8 mouse cellular contexts compared by ENCODE assay signal in the genomic region with DNA sequence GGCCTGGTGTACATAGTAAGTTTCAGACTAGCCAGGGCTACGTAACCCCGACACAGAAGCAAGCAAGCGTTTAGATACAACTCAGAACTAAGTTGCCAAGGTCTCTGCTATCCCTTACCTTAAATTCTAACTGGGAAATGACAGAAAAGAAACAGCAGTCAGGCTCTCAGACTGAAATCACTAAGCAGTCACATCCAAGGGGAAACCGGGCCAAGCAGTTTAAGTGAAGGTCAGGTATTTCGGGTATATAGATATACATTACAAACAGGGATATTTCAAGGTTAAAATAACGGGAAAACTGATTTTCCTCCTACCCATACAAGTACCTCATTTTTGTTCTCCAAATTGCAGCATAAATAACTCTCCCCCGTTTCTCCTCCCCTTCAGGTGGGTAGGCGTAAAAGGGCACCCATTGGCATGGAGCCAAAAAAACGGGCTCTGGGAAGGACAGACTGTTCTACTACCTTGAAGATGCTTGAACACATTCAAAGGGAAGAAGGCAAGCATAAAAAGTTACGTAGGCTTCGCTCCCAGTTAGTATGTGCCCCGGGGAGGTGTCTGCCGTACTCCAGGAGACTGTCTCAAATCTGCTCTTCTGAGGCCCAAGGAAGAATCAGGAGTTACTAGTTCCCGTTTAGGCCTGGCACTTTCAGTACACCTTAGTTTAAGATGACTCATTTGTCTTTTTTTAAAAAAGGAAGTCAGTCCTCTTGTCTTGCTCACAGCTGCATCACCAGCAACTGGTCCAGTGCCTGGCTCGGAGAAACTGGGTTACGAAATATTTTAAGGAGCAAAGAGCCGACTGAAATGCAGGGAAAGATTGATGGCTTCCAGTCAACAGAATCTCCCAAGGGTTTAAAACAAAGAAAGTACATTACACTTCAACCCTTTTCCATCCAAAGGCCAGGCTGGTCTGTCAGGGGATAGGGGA. TPM values are rescaled to one million over a fixed set of nuclear protein-coding genes. Genes with fewer than 3 reads are reported as not detected.
DNase-seq lines count a peak whose midpoint lies in the region; ATAC-seq lines count a peak whose summit lies in the region.

No protein-coding gene starts in this region.

- peak overlapping the region; percentile 86 for H3K4me3 ChIP-seq in intestine, embryonic 15.5 days (replicated peaks)
- H3K4me3 ChIP-seq in limb, embryonic 11.5 days (ENCODE audit: low read depth, low read length), result peak overlapping the region; percentile 85
- H3K4me3 ChIP-seq in midbrain, embryonic 14.5 days (replicated peaks; ENCODE audit: low read depth, low read length), result peak overlapping the region; percentile 97
- peak overlapping the region; percentile 81 for H3K4me3 ChIP-seq in stomach, embryonic 14.5 days (ENCODE audit: low read depth, low read length)

- no peaks in the 10 kb centered on the region for H3K36me3 ChIP-seq in intestine, embryonic 15.5 days
- H3K36me3 ChIP-seq in limb, embryonic 11.5 days (ENCODE audit: control insufficient read depth, insufficient read depth, low read length), result no peaks in the 10 kb centered on the region
- H3K36me3 ChIP-seq in midbrain, embryonic 14.5 days (ENCODE audit: control insufficient read depth, insufficient read depth, low read length), result no peaks in the 10 kb centered on the region; the same call in 1 of the 2 replicates
- H3K36me3 ChIP-seq in stomach, embryonic 14.5 days (ENCODE audit: control insufficient read depth, insufficient read depth, low read length), result no peaks in the 10 kb centered on the region

- peaks cover 18% of the 10 kb centered on the region for H3K4me1 ChIP-seq in intestine, embryonic 15.5 days (replicated peaks)
- 0 out of 2 replicates have a peak, but pooled peaks cover 3% of the 10 kb centered on the region for H3K4me1 ChIP-seq in limb, embryonic 11.5 days (ENCODE audit: control insufficient read depth, insufficient read depth, low read length)
- peaks cover 12% of the 10 kb centered on the region for H3K4me1 ChIP-seq in midbrain, embryonic 14.5 days (ENCODE audit: control insufficient read depth, insufficient read depth, low read length)
- H3K4me1 ChIP-seq in stomach, embryonic 14.5 days (ENCODE audit: control insufficient read depth, insufficient read depth, low read length), result peaks cover 8% of the 10 kb centered on the region; the same call in 1 of the 2 replicates

- peak overlapping the region; percentile 66 for H3K27ac ChIP-seq in intestine, embryonic 15.5 days
- no peak overlapping the region for H3K27ac ChIP-seq in limb, embryonic 11.5 days (replicated peaks; ENCODE audit: low read depth, low read length)
- H3K27ac ChIP-seq in midbrain, embryonic 14.5 days (replicated peaks; ENCODE audit: low read depth, low read length), result peak overlapping the region; percentile 85; the same call in 1 of the 2 replicates
- no peak overlapping the region for H3K27ac ChIP-seq in stomach, embryonic 14.5 days (ENCODE audit: low read length)

- H3K27me3 ChIP-seq in intestine, embryonic 15.5 days (replicated peaks), result no peaks in the 10 kb centered on the region
- no peaks in the 10 kb centered on the region for H3K27me3 ChIP-seq in limb, embryonic 11.5 days (ENCODE audit: control insufficient read depth, insufficient read depth, low read length)
- no peaks in the 10 kb centered on the region for H3K27me3 ChIP-seq in midbrain, embryonic 14.5 days (ENCODE audit: control insufficient read depth, insufficient read depth, low read length)
- no peaks in the 10 kb centered on the region for H3K27me3 ChIP-seq in stomach, embryonic 14.5 days (ENCODE audit: control insufficient read depth, insufficient read depth, low read length)

- H3K9ac ChIP-seq in intestine, embryonic 15.5 days, result peak overlapping the region; percentile 77
- H3K9ac ChIP-seq in limb, embryonic 11.5 days (ENCODE audit: low read length), result peak overlapping the region; percentile 75; the same call in 1 of the 2 replicates
- H3K9ac ChIP-seq in midbrain, embryonic 14.5 days (replicated peaks; ENCODE audit: low read length), result peak overlapping the region; percentile 75
- H3K9ac ChIP-seq in stomach, embryonic 14.5 days (replicated peaks; ENCODE audit: low read depth, low read length), result no peak overlapping the region; the same call in 1 of the 2 replicates

- peak overlapping the region; percentile 88 for H3K4me2 ChIP-seq in intestine, embryonic 15.5 days (replicated peaks)
- H3K4me2 ChIP-seq in limb, embryonic 11.5 days (ENCODE audit: low read depth, severe bottlenecking), result peak overlapping the region; percentile 76
- H3K4me2 ChIP-seq in midbrain, embryonic 14.5 days (ENCODE audit: low read length), result peak overlapping the region; percentile 73
- H3K4me2 ChIP-seq in stomach, embryonic 14.5 days (replicated peaks; ENCODE audit: low read depth, low read length), result peak overlapping the region; percentile 69

- WGBS in intestine, embryonic 15.5 days, result 59% methylated on average over 17 of the region's 17 CpGs
- 78% methylated on average over 17 of the region's 17 CpGs for WGBS in limb, embryonic 11.5 days
- 75% methylated on average over 17 of the region's 17 CpGs for WGBS in midbrain, embryonic 14.5 days
- 62% methylated on average over 17 of the region's 17 CpGs for WGBS in stomach, embryonic 14.5 days

- ATAC-seq in granulocyte monocyte progenitor cell, adult 5-6 weeks (replicated peaks; ENCODE audit: poor library complexity, severe bottlenecking), result peak; percentile 72
- no peak for ATAC-seq in intestine, embryonic 15.5 days
- no peak for ATAC-seq in limb, embryonic 11.5 days (ENCODE audit: insufficient number of reproducible peaks, low FRiP score, low TSS enrichment, low read depth)
- ATAC-seq in midbrain, embryonic 14.5 days (ENCODE audit: low FRiP score, low TSS enrichment), result no peak
- no peak for ATAC-seq in stomach, embryonic 14.5 days (ENCODE audit: insufficient number of reproducible peaks, insufficient read depth, low FRiP score, low read depth)

- peak; percentile 17 for DNase-seq in ovary, adult 18-20 months (ENCODE audit: low spot score)
- no peak for DNase-seq in ovary, postnatal 10 days (ENCODE audit: low spot score)
- peak; percentile 54 to 55 for DNase-seq in cerebellum, postnatal 14 days
- DNase-seq in limb, embryonic 11.5 days (ENCODE audit: low spot score), result no peak
- DNase-seq in midbrain, embryonic 14.5 days, result peak; percentile 7

- no peaks in the 10 kb centered on the region for H3K9me3 ChIP-seq in intestine, embryonic 15.5 days
- no peaks in the 10 kb centered on the region for H3K9me3 ChIP-seq in limb, embryonic 11.5 days (ENCODE audit: control insufficient read depth, low read length)
- H3K9me3 ChIP-seq in midbrain, embryonic 14.5 days (ENCODE audit: control insufficient read depth, low read length), result no peaks in the 10 kb centered on the region
- H3K9me3 ChIP-seq in stomach, embryonic 14.5 days (ENCODE audit: control insufficient read depth, low read depth, low read length), result no peaks in the 10 kb centered on the region

RNA-seq across cellular contexts. Expression of gene Got2, which starts 1.4 kb away (rescaled TPM):
- 222 and 244 TPM in 2 replicates for total RNA-seq in granulocyte monocyte progenitor cell, adult 5-6 weeks (2014; fragmentation: Nextera tagmentation)
- 110 and 114 TPM in 2 replicates for total RNA-seq in granulocyte monocyte progenitor cell, adult 5-6 weeks (2017)
- polyA plus RNA-seq in intestine, embryonic 15.5 days (2015; fragmentation: Nextera tagmentation; extraction: Ambion mirVana), result 230 and 236 TPM in 2 replicates
- polyA plus RNA-seq in limb, embryonic 11.5 days (2014; fragmentation: Nextera tagmentation; extraction: Ambion mirVana), result 79.5 and 100 TPM in 2 replicates
- polyA plus RNA-seq in midbrain, embryonic 14.5 days (2014; fragmentation: Nextera tagmentation; extraction: Ambion mirVana), result 84.6 and 215 TPM in 2 replicates
- polyA plus RNA-seq in stomach, embryonic 14.5 days (2014; fragmentation: Nextera tagmentation; extraction: Ambion mirVana), result 67.7 and 73.0 TPM in 2 replicates

RNA-seq across cellular contexts. Expression of gene Slc38a7, which starts 33.6 kb away (rescaled TPM):
- 8.2 and 21.8 TPM in 2 replicates for total RNA-seq in granulocyte monocyte progenitor cell, adult 5-6 weeks (2014; fragmentation: Nextera tagmentation)
- total RNA-seq in granulocyte monocyte progenitor cell, adult 5-6 weeks (2017), result 7.0 and 8.4 TPM in 2 replicates
- polyA plus RNA-seq in intestine, embryonic 15.5 days (2015; fragmentation: Nextera tagmentation; extraction: Ambion mirVana), result 20.6 and 22.0 TPM in 2 replicates
- 13.8 and 14.8 TPM in 2 replicates for polyA plus RNA-seq in limb, embryonic 11.5 days (2014; fragmentation: Nextera tagmentation; extraction: Ambion mirVana)
- polyA plus RNA-seq in midbrain, embryonic 14.5 days (2014; fragmentation: Nextera tagmentation; extraction: Ambion mirVana), result 27.0 and 27.5 TPM in 2 replicates
- polyA plus RNA-seq in stomach, embryonic 14.5 days (2014; fragmentation: Nextera tagmentation; extraction: Ambion mirVana), result 15.0 and 16.3 TPM in 2 replicates

Comparison
In these comparisons a context has a peak if more than half of its experiments do, and no peak if none do; other contexts are left out.
1. DNase-seq: peak in ovary, adult 18-20 months (single experiment), cerebellum, postnatal 14 days (2 of 2) and midbrain, embryonic 14.5 days (single experiment); none in ovary, postnatal 10 days (single experiment) and limb, embryonic 11.5 days (single experiment).
2. H3K27ac ChIP-seq: peak in intestine, embryonic 15.5 days (single experiment) and midbrain, embryonic 14.5 days (single experiment); none in limb, embryonic 11.5 days (single experiment) and stomach, embryonic 14.5 days (single experiment).
3. Peak in every context shown above with its lines, with median percentiles within 50 percentile points of each other: H3K4me2 ChIP-seq and H3K4me3 ChIP-seq.